Mouse (Mus musculus): ENCODE measurements around the gene Kcnk10.
A peak's percentile ranks its signal among the peaks of the same experiment; 100 is the strongest.
"Not testable (repeated sequence)": the region's sequence is repeated elsewhere in the genome, so short reads cannot be mapped to it uniquely, and the experiment has no call there.

Gene Kcnk10

GRCm38 (mm10) chr12:98577861-98578360, at the start of gene Kcnk10:
Kcnk10 (minus strand) TSS chr12:98578310.
- DNase-seq, result no peak

GRCm38 (mm10) chr12:98627392-98628259, 49.5 kb upstream of the Kcnk10 start, which contains the start of gene Spata7:
Spata7 (plus strand) TSS chr12:98628157.
- DNase-seq, result peak; percentile 90

GRCm38 (mm10) chr12:98623266-98623665, 45.2 kb upstream of the Kcnk10 start:
- DNase-seq, result not testable (repeated sequence)

- not testable (repeated sequence) for DNase-seq
These were observed 42.8 kb upstream of the Kcnk10 start for GRCm38 (mm10) chr12:98620922-98621321.

- DNase-seq, result peak; percentile 3
These were observed 41.4 kb upstream of the Kcnk10 start for GRCm38 (mm10) chr12:98619496-98619895.

- no peak for DNase-seq
These were observed 37.6 kb upstream of the Kcnk10 start for GRCm38 (mm10) chr12:98615746-98616145.

- DNase-seq, result no peak
These were observed 36.9 kb upstream of the Kcnk10 start for GRCm38 (mm10) chr12:98614910-98615508.

- no peak for DNase-seq
These were observed 32.2 kb upstream of the Kcnk10 start for GRCm38 (mm10) chr12:98610341-98610740.

GRCm38 (mm10) chr12:98606595-98607290, 28.6 kb upstream of the Kcnk10 start:
- DNase-seq, result no peak

- DNase-seq, result no peak
These were observed 27.2 kb upstream of the Kcnk10 start for GRCm38 (mm10) chr12:98605264-98605663.

GRCm38 (mm10) chr12:98602114-98602513, 24.0 kb upstream of the Kcnk10 start:
- no peak for DNase-seq

GRCm38 (mm10) chr12:98600861-98601260, 22.8 kb upstream of the Kcnk10 start:
- DNase-seq, result no peak

- no peak for DNase-seq
These were observed 12.9 kb upstream of the Kcnk10 start for GRCm38 (mm10) chr12:98591016-98591415.

- no peak for DNase-seq
These were observed 10.5 kb upstream of the Kcnk10 start for GRCm38 (mm10) chr12:98588573-98588972.

GRCm38 (mm10) chr12:98585302-98585701, 7.2 kb upstream of the Kcnk10 start:
- DNase-seq, result no peak

- DNase-seq, result no peak
These were observed 2.1 kb downstream of the Kcnk10 start for GRCm38 (mm10) chr12:98575942-98576550.

GRCm38 (mm10) chr12:98575195-98575887, 2.8 kb downstream of the Kcnk10 start:
- no peak for DNase-seq

GRCm38 (mm10) chr12:98574353-98575194, 3.5 kb downstream of the Kcnk10 start:
- peak; percentile 31 for DNase-seq

GRCm38 (mm10) chr12:98573317-98574270, 4.5 kb downstream of the Kcnk10 start:
- no peak for DNase-seq

Data from kidney, postnatal 14 days (tissue).